Mouse (Mus musculus) adrenal gland, postnatal 25 days (tissue): ENCODE results near the gene Map3k21. TPM values are rescaled to one million over a fixed set of nuclear protein-coding genes. Genes with fewer than 3 reads are reported as not detected.

Experiments
- DNase-seq: peaks from one replicate; pipeline ENCODE4 v3.0.0; 2021; ENCODE audit warnings: mixed read lengths
- total RNA-seq: library from RNA; stranded (reverse); gene quantifications from 2 replicates; pipeline ENCODE4 v1.2.3, GENCODE M21; 2021

Map3k21 gene
- total RNA-seq, 1 experiment from 2014 or later = 3.4 TPM

DNA sequence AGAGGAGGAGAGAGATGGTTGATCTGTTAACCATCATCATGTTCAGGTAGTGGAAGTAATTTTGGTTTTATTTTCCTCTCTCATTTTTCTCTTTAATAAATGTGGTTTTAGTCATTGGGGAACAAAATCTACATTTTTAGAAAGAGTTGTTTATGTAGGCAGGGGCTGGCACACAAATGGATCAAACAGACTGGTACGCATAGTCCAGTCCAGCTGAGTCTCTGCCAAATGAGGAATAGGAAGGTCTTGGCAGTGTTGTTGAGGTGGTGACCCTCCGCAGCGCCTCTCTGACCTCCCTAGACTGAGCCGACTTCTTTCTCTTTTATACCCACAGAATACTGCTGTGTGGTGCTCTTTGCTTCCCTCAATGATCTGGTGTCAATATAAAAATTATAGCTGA, 65.7 kb downstream of the Map3k21 start:
- no peak for DNase-seq

DNA sequence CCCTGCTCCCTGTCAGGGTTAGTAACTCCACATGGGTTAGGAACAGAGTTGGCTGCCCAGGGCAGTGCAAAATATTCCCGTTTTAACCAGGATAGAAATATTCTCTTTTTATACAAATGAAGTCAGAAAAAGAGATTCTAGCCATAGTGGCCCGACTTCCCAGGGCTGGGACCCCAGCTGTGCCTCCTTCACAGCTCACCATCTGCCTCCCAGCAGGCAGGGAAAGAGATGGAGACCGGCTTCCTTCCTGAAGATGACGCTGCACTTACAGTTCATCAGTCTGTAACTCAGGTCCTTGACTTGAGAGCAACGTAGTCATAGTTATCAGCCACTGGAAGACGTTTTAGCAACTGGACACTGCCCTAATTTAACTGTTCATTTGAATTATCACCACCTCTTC, 70.6 kb downstream of the Map3k21 start:
- DNase-seq = no peak

DNA sequence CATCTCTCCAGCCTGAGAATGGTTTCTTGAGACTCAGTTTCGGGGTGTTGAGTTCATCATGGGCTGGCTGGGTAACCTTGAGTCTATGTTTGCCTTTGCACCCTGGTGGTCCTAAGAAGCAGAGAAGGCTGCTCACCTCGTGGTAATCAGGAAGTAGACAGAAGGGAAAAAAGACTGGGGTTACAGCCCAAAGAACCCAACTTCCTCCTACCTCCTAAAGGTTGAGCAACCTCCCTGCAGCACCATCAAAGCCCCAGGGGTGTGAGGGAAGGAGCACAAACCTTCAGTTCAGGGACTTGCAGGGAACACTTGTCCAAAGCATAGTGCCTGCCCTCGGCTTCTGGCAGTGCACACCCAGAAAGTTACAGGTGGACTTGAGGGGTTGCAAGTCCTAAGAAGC, 73.3 kb downstream of the Map3k21 start:
- DNase-seq = no peak

DNA sequence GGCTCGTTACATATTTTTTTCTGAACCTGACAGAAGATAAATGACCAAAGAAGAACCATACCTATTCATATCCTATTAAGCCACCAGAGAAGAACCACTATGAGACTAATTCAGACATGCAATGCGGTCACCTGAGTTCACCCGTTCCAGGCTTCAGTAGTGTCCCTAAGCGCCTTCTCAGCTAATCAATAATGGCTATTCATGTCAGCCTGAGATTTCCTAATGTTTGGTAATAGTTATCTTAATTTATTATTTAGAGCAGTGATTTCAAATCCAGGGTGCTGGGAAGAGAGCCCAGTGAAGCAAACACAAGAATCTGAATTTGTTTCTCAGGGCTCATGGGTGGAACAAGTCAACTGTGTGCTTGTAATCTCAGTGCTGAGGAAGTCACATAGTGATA, 73.9 kb downstream of the Map3k21 start:
- DNase-seq = no peak

DNA sequence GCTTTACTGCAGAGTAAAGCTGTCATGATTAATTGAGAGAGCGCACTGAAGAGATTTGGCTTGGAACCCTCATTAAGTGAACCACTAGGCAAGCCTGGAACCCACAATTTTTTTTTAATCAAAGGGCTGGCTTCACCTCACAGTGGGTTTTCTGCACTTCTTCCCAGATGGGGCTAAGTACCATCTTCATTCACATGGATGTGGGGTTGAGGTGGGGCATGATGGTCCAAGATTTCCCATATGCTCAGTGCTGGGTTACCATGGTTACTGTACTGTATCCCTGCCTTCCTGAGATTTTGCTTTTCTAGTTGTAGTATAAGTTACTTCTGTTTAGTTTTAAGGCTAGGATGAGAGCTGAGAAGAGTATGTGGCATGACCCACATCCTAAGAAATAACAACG, 75.1 kb downstream of the Map3k21 start:
- DNase-seq = no peak

DNA sequence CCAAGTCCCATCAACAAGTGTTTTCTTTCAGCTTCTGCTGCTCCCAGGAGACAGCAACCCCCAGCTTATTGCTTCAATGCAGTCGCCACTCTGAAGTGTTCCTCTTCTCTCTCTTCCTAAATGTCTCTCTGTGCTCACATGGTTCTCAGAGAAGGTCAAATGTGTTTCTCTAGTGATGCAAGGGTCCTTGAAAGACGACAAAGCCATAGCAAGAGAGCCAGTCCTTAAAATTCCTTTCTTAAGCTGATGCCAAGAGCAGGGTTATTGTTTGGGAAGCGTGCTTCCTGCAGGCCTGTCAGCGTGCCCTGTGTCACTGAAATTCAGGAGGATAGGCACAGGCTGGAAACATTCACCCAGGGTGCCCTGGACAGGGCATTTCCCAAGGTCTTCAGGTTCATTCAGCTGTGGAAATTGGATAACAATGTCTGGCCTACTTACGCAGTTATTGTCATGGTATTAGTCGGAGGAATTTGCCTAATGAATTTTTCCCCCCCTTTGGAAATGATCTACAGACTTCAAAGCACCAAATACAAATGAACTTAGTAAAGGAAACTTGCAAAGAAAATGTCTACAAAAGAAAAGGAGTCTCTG, 76.8 kb downstream of the Map3k21 start:
- no peak for DNase-seq

DNA sequence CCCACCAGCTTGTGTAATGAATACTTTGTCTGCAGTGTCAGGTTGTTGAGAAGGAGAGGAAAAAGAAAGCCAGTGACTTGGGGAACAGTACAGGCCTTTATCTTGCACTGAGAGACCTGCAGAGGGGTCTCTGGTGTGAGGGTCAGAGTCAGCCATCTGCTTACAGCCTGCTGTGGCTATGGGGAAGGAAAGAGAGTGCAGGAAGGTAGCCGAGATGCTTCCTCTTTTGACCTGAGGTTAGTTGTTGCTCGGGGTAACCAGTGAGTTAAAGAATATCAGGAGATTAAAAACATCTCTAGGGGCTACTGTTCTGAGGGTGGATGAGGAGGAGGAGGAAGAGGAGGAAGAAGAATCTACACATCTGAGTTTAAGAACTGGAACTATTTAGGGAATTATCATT, 77.7 kb downstream of the Map3k21 start:
- DNase-seq = no peak

DNA sequence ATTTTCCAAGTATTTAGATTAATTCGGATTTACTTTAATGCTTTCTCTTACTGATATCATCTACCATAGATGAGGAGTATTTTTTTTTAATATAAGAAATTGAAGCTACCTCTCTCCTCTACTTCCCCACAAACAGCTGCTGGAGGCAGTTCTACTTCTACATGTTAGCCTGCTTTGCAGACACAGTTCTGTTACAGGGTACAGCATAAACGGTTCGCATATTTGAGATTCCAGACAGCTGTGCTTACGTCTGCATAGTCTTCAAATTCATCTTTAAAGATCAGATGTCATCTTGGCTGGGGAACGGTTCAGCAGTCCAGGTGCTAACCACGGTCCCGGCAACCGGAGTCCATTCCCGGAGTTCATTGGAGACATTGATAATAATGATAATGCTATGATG, 83.4 kb downstream of the Map3k21 start:
- DNase-seq = no peak

DNA sequence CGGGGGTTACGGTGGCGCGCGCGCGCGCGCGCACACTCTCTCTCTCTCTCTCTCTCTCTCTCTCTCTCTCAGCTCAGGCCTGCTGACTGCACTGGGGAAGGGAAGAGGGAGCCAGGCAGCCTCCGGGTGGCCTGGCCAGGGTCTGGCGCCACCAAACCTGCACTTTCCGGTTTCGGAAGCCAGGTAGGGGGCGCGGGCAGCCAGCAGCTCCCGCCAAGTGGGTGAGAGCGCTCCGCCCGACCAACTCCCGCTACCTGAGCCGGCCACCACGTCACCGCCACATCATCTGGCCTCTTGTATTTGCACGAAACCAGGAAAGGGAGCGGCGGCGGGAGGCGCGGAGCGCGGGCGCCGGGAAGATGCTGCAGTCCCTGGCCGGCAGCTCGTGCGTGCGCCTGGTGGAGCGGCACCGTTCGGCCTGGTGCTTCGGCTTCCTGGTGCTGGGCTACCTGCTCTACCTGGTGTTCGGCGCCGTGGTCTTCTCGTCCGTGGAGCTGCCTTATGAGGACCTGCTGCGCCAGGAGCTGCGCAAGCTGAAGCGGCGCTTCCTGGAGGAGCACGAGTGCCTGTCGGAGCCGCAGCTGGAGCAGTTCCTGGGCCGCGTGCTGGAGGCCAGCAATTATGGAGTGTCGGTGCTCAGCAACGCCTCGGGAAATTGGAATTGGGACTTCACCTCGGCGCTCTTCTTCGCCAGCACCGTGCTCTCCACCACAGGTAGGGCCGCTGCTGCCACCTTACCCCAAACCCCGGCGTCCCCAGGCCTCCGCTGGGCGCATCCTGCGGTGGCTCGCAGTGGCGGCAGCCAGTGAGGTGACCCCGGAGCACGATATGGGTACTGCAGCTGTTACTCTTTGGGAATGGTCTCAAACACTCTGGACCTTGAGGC, 85.1 kb downstream of the Map3k21 start, which contains the start of gene Kcnk1:
TSS of gene Kcnk1 (plus strand) at position 70 of the 886 bp plus-strand sequence.
- peak; percentile 41 for DNase-seq

DNA sequence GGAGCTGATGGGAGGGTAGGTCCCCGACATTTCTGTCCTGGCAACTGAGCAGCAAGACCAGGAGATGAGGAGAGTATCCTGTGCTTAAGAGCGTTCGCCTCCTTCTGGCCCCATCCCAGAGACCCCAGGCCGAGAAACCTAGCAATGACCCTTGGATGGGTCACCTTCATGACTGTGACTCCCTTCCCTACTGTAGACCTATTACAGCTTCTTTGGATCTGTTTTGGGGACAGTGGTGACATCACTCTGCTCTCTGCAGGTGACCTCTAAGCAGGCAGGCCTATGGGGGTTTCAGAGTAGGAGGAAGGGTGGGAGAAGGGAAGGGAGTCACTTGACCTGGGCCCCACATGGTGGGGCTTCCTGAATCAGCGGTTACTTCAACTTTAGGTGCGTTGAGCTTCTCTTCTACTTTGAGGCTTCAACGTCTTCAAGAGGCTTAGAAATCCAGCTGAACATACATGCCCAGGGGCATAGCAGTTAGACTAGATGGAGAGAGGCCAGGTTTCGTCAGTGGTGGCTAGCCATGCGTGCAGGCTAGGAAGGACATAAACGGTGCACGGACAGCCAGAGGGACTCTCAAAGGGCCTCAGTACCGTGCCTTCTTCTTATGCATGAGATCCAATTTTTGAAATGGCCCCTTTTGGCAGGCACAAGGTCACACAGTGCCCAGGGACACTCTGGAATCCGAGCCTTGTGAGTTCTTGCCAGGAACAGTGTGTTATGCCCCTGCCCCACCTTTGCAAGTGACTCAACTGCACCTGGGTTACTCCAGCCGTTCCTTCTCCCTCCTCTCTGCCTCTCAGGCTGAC, 86.0 kb downstream of the Map3k21 start:
- DNase-seq = no peak

DNA sequence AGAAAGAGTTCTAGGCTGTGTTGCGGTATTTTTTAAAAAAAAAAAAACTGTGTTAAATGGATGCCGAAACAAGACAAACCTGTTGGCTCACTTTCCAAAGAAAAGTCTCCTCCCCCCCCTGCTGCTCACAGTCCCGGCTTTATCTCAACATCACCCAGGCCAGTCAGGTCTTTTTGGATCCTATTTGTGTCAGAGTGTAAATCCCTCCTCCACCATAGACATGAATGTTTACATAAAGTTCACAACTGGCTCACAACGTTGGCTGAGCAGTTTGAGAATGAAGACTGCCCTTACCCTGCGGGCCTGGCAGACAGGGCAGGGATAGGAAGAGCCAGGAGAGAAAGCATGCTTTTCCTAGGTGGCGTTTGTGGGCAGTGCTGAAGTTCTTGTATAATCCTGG, 86.7 kb downstream of the Map3k21 start:
- DNase-seq = no peak

Other genes starting within 250 kb of the Map3k21 start
- 5.5 and 6.8 TPM in 2 replicates for gene Map10, start 240.6 kb upstream of the Map3k21 start, total RNA-seq
- 16.1 and 25.7 TPM in 2 replicates for gene Ntpcr, start 180.5 kb upstream of the Map3k21 start, total RNA-seq
- 0.27 and 0.81 TPM in 2 replicates for gene Pcnx2, start 12.1 kb upstream of the Map3k21 start, total RNA-seq
- gene Kcnk1, start 84.7 kb downstream of the Map3k21 start, total RNA-seq = 1.8 TPM in 2 replicates